Mouse (Mus musculus): ENCODE results near the gene Akap6.

DNA sequence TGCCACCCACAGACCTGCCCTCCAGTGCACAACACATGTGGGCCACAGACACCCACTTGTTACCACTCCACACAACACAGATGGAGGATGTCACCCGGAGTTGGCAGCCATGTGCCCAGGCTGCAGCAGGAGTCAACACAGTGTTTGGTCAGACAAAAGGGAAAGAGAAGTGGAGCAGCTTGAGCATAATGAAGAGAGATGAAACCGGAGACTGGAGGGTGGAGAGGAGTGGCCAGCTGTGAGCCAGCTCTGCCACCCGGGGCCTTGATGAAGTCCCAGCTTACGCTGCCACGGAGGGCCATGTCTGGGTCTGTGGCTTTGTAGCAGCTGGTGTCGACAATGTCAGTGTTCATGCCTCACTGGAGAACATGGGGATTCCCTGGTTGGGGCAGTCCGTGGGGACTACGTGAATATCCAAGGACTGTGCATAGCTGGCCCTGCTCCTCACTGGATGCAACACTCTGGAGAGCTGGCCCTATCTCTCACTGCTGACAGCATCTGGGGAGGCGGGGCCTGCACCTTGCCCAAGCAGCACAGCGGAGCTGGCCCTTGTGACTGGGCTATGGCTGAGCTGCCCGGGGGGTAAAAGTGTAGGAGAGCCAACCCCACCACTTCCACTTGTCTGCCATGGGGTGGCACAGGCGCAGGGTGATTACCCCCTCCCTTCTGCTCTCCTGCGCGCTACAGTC is 148.8 kb downstream of the Akap6 start:
- TF ChIP-seq ZC3H11A (IDR thresholded peaks at IDR 0.05; ENCODE audit: borderline replicate concordance, low read depth, low read length): no peak
- no peak for TF ChIP-seq ZNF384 (IDR thresholded peaks at IDR 0.05; ENCODE audit: low read depth, low read length)
- TF ChIP-seq CHD2 (IDR thresholded peaks at IDR 0.05; ENCODE audit: low read depth, low read length): no peak
